Mouse (Mus musculus) thymus, postnatal 4 days (tissue): ENCODE data around the gene Emid1.
A peak's percentile ranks its signal among the peaks of the same experiment; 100 is the strongest.

ENCODE experiments used
- DNase-seq: peaks from one replicate; pipeline ENCODE4 v3.0.0; 2021

Gene Emid1

DNA sequence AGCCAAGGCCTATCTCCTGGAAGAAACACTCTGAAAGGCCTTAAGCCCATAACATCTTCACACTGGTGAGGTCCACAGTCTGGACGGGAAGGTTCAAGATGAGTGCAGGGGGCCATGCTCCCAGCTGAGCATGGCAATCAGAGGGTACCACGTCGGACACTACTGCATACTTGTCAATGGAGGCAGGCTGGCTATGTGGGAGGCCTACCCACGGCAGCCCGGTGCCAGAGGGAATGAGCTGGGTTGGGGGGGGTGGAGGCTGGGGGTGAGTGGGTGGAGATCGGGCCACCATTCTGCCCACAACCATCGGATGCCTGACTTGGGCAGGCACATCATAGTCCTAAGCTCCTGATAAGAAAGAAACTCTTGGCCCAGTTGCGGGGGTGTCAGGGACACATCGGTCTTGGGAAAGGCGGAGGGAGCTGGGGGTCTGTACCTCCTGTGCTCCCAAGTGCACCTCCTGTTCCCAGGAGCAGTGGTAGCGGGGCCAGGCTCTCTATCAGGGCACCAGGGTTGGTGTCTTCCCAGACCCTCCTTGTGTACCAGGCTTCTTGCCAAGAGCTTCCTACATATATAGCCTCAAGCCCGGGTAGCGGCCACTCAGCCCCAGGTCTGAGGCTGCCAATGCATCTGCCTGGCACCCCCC is 89.1 kb downstream of the Emid1 start:
- DNase-seq = no peak

DNA sequence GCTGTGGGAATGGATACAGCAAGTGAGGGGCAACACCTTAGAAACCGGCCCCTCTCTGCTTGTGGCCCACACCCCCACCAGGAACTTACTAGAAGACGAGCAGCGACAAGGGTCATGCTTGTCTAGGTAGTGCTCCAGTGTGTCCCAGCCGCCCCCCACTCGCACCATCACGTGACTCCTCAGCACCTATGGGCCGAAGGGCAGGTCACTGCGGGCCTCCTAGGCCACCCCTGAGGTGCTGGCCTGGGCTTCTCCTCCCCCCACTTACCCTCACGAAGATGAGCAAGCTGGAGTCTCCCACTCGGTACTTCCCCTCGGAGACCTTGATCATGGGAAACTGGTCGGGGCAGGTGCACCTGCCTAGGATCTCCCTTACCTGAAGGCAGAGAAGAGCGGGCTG is 89.7 kb downstream of the Emid1 start:
- DNase-seq = no peak

DNA sequence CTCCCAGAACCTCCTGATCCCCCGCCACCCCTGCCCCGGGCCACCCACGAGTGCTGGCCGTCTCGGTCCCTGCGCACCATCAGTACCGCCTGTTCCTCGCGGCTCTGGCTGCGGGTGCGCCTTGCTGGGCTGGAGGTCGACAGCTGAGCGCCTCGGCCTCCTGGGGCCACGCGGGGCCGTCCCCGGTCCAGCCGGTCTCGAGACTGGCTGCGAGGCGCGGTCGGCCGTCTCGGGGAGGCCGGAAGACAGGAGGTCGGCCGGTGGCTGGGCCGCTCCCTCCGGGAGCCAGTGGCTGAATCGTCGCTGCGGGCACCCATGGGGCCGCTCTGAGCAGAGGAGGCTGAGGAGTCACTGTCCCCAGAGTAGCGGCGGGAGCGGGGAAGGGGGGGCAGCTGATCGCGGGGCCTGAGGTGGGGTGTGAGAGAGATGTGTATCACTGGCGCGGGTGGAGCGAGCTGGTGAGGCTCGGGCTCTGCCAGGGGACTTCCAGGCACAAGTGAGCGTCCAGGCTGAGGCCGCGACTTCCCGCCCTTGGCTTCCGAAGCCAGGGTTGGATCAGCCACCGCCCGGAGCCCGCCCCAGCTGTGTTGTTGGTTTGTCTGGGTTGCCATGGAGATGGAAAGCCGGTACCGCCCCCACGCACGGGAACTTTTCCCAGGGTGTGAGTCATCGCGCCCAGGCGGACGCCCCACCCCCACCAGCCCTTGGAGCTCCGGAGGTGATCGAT is 90.5 kb downstream of the Emid1 start:
- DNase-seq = peak; percentile 61

DNA sequence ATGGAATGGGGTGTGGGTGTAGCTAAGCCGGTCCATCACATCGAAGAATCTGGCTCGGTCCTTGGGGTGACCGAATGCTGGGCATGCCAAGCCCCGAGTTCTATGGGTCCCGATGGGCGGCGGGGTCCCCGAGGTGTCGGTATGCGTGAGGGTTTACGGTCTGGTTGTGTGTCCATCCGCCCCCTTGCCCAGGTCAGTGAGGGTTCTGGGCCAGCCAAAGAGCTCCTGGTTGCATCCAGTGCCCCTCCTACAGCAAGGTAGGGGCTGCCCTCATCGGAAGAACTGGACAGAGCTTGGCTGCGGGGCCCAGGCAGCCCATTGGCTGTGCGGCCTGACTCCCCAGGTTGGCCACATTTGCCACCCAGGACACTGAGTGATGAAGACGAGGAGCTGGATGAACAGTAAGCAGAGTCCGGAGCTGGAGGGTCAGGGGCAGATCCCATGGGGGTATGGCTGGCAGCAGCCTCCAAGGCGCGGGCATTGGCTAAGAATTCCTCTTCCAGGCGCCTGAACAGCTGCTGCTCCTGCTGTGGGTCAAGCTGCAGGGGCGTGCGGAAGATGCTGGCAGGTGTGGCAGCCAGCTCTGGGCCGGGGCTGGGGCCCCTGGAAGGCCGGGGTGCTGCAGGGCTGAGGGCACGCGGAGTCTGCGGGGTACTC is 91.2 kb downstream of the Emid1 start:
- no peak for DNase-seq

DNA sequence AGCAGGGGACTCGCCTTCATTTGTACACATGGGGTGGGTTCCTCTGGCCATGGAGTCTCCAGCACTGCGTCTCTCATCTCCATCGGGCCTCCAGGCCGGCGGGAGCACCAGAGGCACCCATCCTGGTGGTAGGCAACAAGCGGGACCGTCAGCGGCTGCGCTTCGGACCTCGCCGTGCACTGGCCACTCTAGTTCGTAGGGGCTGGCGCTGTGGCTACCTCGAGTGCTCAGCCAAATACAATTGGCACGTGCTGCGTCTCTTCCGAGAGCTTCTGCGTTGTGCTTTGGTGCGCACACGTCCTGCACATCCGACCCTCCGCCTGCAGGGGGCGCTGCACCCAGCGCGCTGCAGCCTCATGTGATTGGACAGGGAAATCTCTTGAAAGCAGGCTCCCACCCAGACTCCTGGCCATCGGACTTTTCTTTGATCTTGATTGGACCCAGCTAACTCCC is 92.3 kb downstream of the Emid1 start:
- DNase-seq = peak; percentile 66

DNA sequence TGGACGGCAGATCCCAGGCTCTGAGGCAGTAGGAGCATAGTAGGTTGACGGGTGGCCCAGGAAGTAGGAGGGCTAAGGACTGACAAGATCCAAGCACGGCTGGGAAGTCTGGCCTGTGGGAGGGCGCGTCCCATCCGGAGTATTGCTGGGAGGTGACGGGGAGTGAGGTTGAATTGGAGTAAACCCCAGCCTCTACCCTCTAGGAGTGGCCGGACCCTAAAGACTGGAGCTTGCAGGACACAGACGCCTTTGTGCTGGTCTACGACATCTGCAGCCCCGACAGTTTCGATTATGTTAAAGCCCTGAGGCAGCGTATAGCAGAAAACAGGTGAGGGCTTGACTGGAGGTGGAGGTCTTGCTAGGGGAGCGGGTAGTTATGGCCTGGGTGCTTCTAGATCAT is 92.8 kb downstream of the Emid1 start:
- peak; percentile 27 for DNase-seq

DNA sequence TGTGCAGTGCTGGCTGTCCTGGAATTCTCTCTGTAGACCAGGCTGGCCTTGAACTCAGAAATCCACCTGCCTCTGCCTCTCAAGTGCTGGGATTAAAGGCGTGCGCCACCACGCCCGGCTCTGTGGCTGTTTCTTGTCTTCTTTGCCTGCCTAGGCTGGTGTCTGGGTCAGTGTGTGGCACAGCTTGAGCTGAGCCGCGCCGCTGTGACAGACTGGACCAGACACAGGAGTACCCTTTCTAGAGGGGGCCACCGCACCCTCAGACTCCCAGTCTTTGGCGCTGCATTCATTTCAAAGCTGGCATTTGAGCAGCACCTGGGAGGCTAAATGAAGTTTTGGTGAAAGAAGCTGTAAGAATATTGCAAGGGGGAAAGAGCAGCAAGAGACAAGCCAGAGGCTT is 93.3 kb downstream of the Emid1 start:
- DNase-seq = peak; percentile 24

GRCm38 (mm10) chr11:5057856-5058641 is 94.0 kb downstream of the Emid1 start, which contains the start of gene Rasl10a:
TSS of gene Rasl10a (plus strand) at chr11:5058128.
- peak; percentile 73 for DNase-seq

DNA sequence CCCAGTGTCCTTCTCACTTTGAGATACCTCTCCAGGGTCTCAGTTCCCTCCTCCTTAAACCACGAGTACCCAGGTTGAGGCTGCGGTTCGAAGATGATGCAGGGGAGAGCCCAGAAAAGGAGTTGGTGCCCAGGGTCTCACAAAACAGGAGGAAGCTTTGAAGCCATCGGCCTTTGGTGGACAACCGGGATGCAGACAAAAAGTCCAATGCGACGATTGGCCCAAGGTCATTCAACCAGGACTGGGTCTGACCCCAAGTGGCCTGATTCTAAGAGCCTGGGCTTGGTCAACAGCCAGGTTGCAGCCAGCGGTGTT is 94.6 kb downstream of the Emid1 start:
- DNase-seq = no peak

- DNase-seq = no peak
These were observed 95.0 kb downstream of the Emid1 start for GRCm38 (mm10) chr11:5057064-5057463.
